Mouse (Mus musculus): Measurements from ENCODE around the gene Ube2t.

The Ube2t gene

GRCm38 (mm10) chr1:134995437-134995836, 33.1 kb downstream of the Ube2t start:
- no peak for DNase-seq (ENCODE audit: low spot score in 2 of 2)

GRCm38 (mm10) chr1:134995954-134996353, 33.6 kb downstream of the Ube2t start:
- no peak for DNase-seq (ENCODE audit: low spot score in 2 of 2)

GRCm38 (mm10) chr1:134996471-134996870, 34.1 kb downstream of the Ube2t start:
- DNase-seq (ENCODE audit: low spot score in 2 of 2): no peak

GRCm38 (mm10) chr1:134997568-134997967, 35.2 kb downstream of the Ube2t start:
- no peak for DNase-seq (ENCODE audit: low spot score in 2 of 2)

GRCm38 (mm10) chr1:134998231-134998630, 35.9 kb downstream of the Ube2t start:
- DNase-seq (ENCODE audit: low spot score in 2 of 2): no peak

GRCm38 (mm10) chr1:135000527-135000926, 38.2 kb downstream of the Ube2t start:
- no peak for DNase-seq (ENCODE audit: low spot score in 2 of 2)

GRCm38 (mm10) chr1:135003346-135003745, 41.0 kb downstream of the Ube2t start:
- DNase-seq (ENCODE audit: low spot score in 2 of 2): no peak

GRCm38 (mm10) chr1:135005696-135006095, 43.3 kb downstream of the Ube2t start:
- DNase-seq (ENCODE audit: low spot score in 2 of 2): no peak

GRCm38 (mm10) chr1:135009833-135010232, 47.5 kb downstream of the Ube2t start:
- no peak for DNase-seq (ENCODE audit: low spot score in 2 of 2)

GRCm38 (mm10) chr1:135011912-135012311, 49.5 kb downstream of the Ube2t start:
- no peak for DNase-seq (ENCODE audit: low spot score in 2 of 2)

- DNase-seq (ENCODE audit: low spot score in 2 of 2): no peak
These were observed 50.1 kb downstream of the Ube2t start for GRCm38 (mm10) chr1:135012472-135012871.

GRCm38 (mm10) chr1:135014921-135015445, 52.6 kb downstream of the Ube2t start:
- DNase-seq (ENCODE audit: low spot score in 2 of 2): no peak

GRCm38 (mm10) chr1:135016907-135017655, 54.7 kb downstream of the Ube2t start:
- no peak for DNase-seq (ENCODE audit: low spot score in 2 of 2)

- DNase-seq (ENCODE audit: low spot score in 2 of 2): no peak
These were observed 55.3 kb downstream of the Ube2t start for GRCm38 (mm10) chr1:135017656-135018015.

GRCm38 (mm10) chr1:135019087-135019774, 56.9 kb downstream of the Ube2t start:
- DNase-seq (ENCODE audit: low spot score in 2 of 2): peak in 1 of 2 experiments; percentile 21

- no peak for DNase-seq (ENCODE audit: low spot score in 2 of 2)
These were observed 57.4 kb downstream of the Ube2t start for GRCm38 (mm10) chr1:135019775-135020167.

GRCm38 (mm10) chr1:135020281-135020940, 58.0 kb downstream of the Ube2t start:
- no peak for DNase-seq (ENCODE audit: low spot score in 2 of 2)

GRCm38 (mm10) chr1:135020970-135021369, 58.6 kb downstream of the Ube2t start:
- no peak for DNase-seq (ENCODE audit: low spot score in 2 of 2)

- no peak for DNase-seq (ENCODE audit: low spot score in 2 of 2)
These were observed 59.6 kb downstream of the Ube2t start for GRCm38 (mm10) chr1:135021936-135022335.

- DNase-seq (ENCODE audit: low spot score in 2 of 2): no peak
These were observed 61.2 kb downstream of the Ube2t start for GRCm38 (mm10) chr1:135023583-135023982.

All from right cerebral cortex, adult 2 months (tissue).